Mouse (Mus musculus): Measurements from ENCODE around the gene Mageb1. TPM values are rescaled to one million over a fixed set of nuclear protein-coding genes. Genes with fewer than 3 reads are reported as not detected.

Gene Mageb1
- not detected for polyA plus RNA-seq (2014; fragmentation: Illumina TruSeq; extraction: RNeasy Lipid Tissue Mini Kit (QIAGEN cat#74804); ENCODE audit: low read depth, low replicate concordance)

GRCm38 (mm10) chrX:92016233-92016632, at the start of gene Mageb1:
TSS of gene Mageb1 (minus strand) at chrX:92016333.

Other genes with a start within 250 kb of the Mageb1 start
- gene Mageb5, start 233.3 kb downstream of the Mageb1 start, polyA plus RNA-seq (2014; fragmentation: Illumina TruSeq; extraction: RNeasy Lipid Tissue Mini Kit (QIAGEN cat#74804); ENCODE audit: low read depth, low replicate concordance) = not detected

All from adrenal gland, adult 10 weeks (tissue).